ENCODE assay signal across 8 mouse cellular contexts in the genomic region with DNA sequence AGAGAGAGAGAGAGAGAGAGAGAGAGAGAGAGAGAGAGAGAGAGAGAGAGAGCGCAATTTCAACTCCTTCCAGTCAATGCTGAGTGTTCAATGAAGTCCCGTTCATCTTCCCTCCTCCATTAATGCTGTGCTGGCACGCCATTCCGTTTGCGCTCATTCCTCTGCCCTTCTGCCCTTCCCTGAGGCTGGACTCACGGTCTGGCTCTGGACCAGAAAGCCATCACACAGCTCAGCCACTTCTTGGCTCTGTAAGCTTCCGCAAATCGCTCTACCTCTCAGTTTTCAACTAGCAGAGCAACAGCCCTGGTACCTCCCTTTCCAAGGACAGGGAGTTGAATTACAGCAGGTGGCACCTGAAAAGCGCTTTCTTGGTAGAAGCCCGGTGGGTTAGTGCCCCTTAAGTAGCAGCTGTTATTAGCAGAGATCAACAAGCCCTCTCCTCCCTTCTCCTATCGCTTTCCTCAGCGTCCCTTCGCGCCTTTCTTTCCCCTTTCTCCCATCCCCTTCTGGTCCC. TPM values are rescaled to one million over a fixed set of nuclear protein-coding genes. Genes with fewer than 3 reads are reported as not detected.
DNase-seq lines count a peak whose midpoint lies in the region; ATAC-seq lines count a peak whose summit lies in the region.

No protein-coding gene starts in this region.

- H3K4me2 ChIP-seq in midbrain, embryonic 15.5 days: peak overlapping the region; percentile 56

- H3K27ac ChIP-seq in brown adipose tissue, adult 24 weeks (replicated peaks; ENCODE audit: low read depth, low read length): no peak overlapping the region
- 0 out of 2 replicates have a peak overlapping the region, but pooled peaks have one; percentile 66 for H3K27ac ChIP-seq in hindbrain, embryonic 10.5 days
- no peak overlapping the region for H3K27ac ChIP-seq in limb, embryonic 10.5 days
- H3K27ac ChIP-seq in midbrain, embryonic 15.5 days: no peak overlapping the region

- peaks cover 41% of the 10 kb centered on the region for H3K27me3 ChIP-seq in hindbrain, embryonic 10.5 days (ENCODE audit: insufficient read depth, poor library complexity, severe bottlenecking)
- H3K27me3 ChIP-seq in limb, embryonic 10.5 days (ENCODE audit: low read depth, poor library complexity, severe bottlenecking): peaks cover 40% of the 10 kb centered on the region
- peaks cover 23% of the 10 kb centered on the region for H3K27me3 ChIP-seq in midbrain, embryonic 15.5 days (replicated peaks)

- peaks cover 3% of the 10 kb centered on the region; the same call in 1 of the 2 replicates for H3K4me1 ChIP-seq in brown adipose tissue, adult 24 weeks (ENCODE audit: control insufficient read depth, insufficient read depth, insufficient read length, low read length)
- H3K4me1 ChIP-seq in hindbrain, embryonic 10.5 days (replicated peaks): peaks cover 15% of the 10 kb centered on the region
- peaks cover 17% of the 10 kb centered on the region for H3K4me1 ChIP-seq in limb, embryonic 10.5 days
- H3K4me1 ChIP-seq in midbrain, embryonic 15.5 days: peaks cover 12% of the 10 kb centered on the region

- 4% methylated on average over 14 of the region's 14 CpGs for WGBS in hindbrain, embryonic 10.5 days
- 1% methylated on average over 14 of the region's 14 CpGs for WGBS in limb, embryonic 10.5 days
- WGBS in midbrain, embryonic 15.5 days: 6% methylated on average over 14 of the region's 14 CpGs

- H3K4me3 ChIP-seq in brown adipose tissue, adult 24 weeks (ENCODE audit: insufficient read depth, low read depth, low read length): 0 out of 2 replicates have a peak overlapping the region, but pooled peaks have one; percentile 3
- peak overlapping the region; percentile 48 for H3K4me3 ChIP-seq in hindbrain, embryonic 10.5 days
- H3K4me3 ChIP-seq in limb, embryonic 10.5 days: peak overlapping the region; percentile 44
- H3K4me3 ChIP-seq in midbrain, embryonic 15.5 days: peak overlapping the region; percentile 35

- no peak overlapping the region for H3K9ac ChIP-seq in midbrain, embryonic 15.5 days

- H3K36me3 ChIP-seq in hindbrain, embryonic 10.5 days: no peaks in the 10 kb centered on the region
- H3K36me3 ChIP-seq in limb, embryonic 10.5 days: no peaks in the 10 kb centered on the region
- no peaks in the 10 kb centered on the region for H3K36me3 ChIP-seq in midbrain, embryonic 15.5 days (replicated peaks)

- ATAC-seq in midbrain, embryonic 15.5 days (replicated peaks): no peak; the same call in 1 of the 2 replicates

- DNase-seq in Muller cell, postnatal 12 days (ENCODE audit: inconsistent ontology term): peak; percentile 79
- peak; percentile 15 for DNase-seq in hindbrain, embryonic 10.5 days (ENCODE audit: low spot score)
- DNase-seq in limb, embryonic 10.5 days (ENCODE audit: low spot score): peak; percentile 33
- DNase-seq in c-Kit-positive CD71-positive TER-119-positive erythroid progenitor cells, embryonic 14.5 days (ENCODE audit: low spot score): no peak
- DNase-seq in right cerebral cortex, postnatal 4 days: no peak
- no peak for DNase-seq in B cell, adult 2 months

- no peaks in the 10 kb centered on the region for H3K9me3 ChIP-seq in hindbrain, embryonic 10.5 days
- H3K9me3 ChIP-seq in limb, embryonic 10.5 days (replicated peaks): no peaks in the 10 kb centered on the region
- no peaks in the 10 kb centered on the region for H3K9me3 ChIP-seq in midbrain, embryonic 15.5 days

RNA-seq across cellular contexts. Expression of a gene that starts 0.6 kb away (rescaled TPM):
- polyA plus RNA-seq in brown adipose tissue, adult 24 weeks (2012; ENCODE audit: insufficient read depth, insufficient read length, missing spikeins): not detected in 2 replicates
- 40.4 and 50.4 TPM in 2 replicates for polyA plus RNA-seq in hindbrain, embryonic 10.5 days (2016; fragmentation: Nextera tagmentation; extraction: Ambion mirVana)
- polyA plus RNA-seq in limb, embryonic 10.5 days (2016; fragmentation: Nextera tagmentation; extraction: Ambion mirVana): 10.0 and 11.9 TPM in 2 replicates
- polyA plus RNA-seq in midbrain, embryonic 15.5 days (2015; fragmentation: Nextera tagmentation; extraction: Ambion mirVana): 21.7 and 30.7 TPM in 2 replicates

RNA-seq across cellular contexts. Expression of a gene that starts 2.5 kb away (rescaled TPM):
- polyA plus RNA-seq in brown adipose tissue, adult 24 weeks (2012; ENCODE audit: insufficient read depth, insufficient read length, missing spikeins): not detected in 2 replicates
- not detected in 2 replicates for polyA plus RNA-seq in hindbrain, embryonic 10.5 days (2016; fragmentation: Nextera tagmentation; extraction: Ambion mirVana)
- not detected in 2 replicates for polyA plus RNA-seq in limb, embryonic 10.5 days (2016; fragmentation: Nextera tagmentation; extraction: Ambion mirVana)
- not detected in 2 replicates for polyA plus RNA-seq in midbrain, embryonic 15.5 days (2015; fragmentation: Nextera tagmentation; extraction: Ambion mirVana)

RNA-seq across cellular contexts. Expression of a gene that starts 27.6 kb away (rescaled TPM):
- polyA plus RNA-seq in brown adipose tissue, adult 24 weeks (2012; ENCODE audit: insufficient read depth, insufficient read length, missing spikeins): not detected in 2 replicates
- polyA plus RNA-seq in hindbrain, embryonic 10.5 days (2016; fragmentation: Nextera tagmentation; extraction: Ambion mirVana): 0.05 and 0.12 TPM in 2 replicates
- polyA plus RNA-seq in limb, embryonic 10.5 days (2016; fragmentation: Nextera tagmentation; extraction: Ambion mirVana): not detected in 2 replicates
- not detected in 2 replicates for polyA plus RNA-seq in midbrain, embryonic 15.5 days (2015; fragmentation: Nextera tagmentation; extraction: Ambion mirVana)

RNA-seq across cellular contexts. Expression of a gene that starts 56.2 kb away (rescaled TPM):
- polyA plus RNA-seq in brown adipose tissue, adult 24 weeks (2012; ENCODE audit: insufficient read depth, insufficient read length, missing spikeins): not detected in 2 replicates
- polyA plus RNA-seq in hindbrain, embryonic 10.5 days (2016; fragmentation: Nextera tagmentation; extraction: Ambion mirVana): 0.11 TPM in 1 of 2 replicates, not detected in the other
- not detected in 2 replicates for polyA plus RNA-seq in limb, embryonic 10.5 days (2016; fragmentation: Nextera tagmentation; extraction: Ambion mirVana)
- polyA plus RNA-seq in midbrain, embryonic 15.5 days (2015; fragmentation: Nextera tagmentation; extraction: Ambion mirVana): not detected in 2 replicates

Comparison
In these comparisons a context has a peak if more than half of its experiments do, and no peak if none do; other contexts are left out.
1. DNase-seq: peak in Muller cell, postnatal 12 days (single experiment), hindbrain, embryonic 10.5 days (single experiment) and limb, embryonic 10.5 days (single experiment); none in c-Kit-positive CD71-positive TER-119-positive erythroid progenitor cells, embryonic 14.5 days (single experiment), right cerebral cortex, postnatal 4 days (single experiment) and B cell, adult 2 months (0 of 2).
2. RNA of a gene that starts 0.6 kb away (polyA plus RNA-seq): 40.4 to 50.4 TPM in hindbrain, embryonic 10.5 days, 21.7 to 30.7 TPM in midbrain, embryonic 15.5 days and 10.0 to 11.9 TPM in limb, embryonic 10.5 days; not detected in brown adipose tissue, adult 24 weeks; every median in the first group is over 10 times any median in the second.
3. Peak in every context shown above with its lines, with median percentiles within 50 percentile points of each other: H3K4me3 ChIP-seq.